Mouse (Mus musculus) brain, embryonic 14.5 days (tissue): Measurements from ENCODE around the gene Pnpla6. TPM values are rescaled to one million over a fixed set of nuclear protein-coding genes. Genes with fewer than 3 reads are reported as not detected.
A peak's percentile ranks its signal among the peaks of the same experiment; 100 is the strongest.
"Not testable (repeated sequence)": the region's sequence is repeated elsewhere in the genome, so short reads cannot be mapped to it uniquely, and the experiment has no call there.

ENCODE experiments used
- DNase-seq: peaks from one replicate; pipeline ENCODE4 v3.0.0-alpha.2; 2011; ENCODE audit warnings: low read depth
- CTCF ChIP-seq: fragments of 200-500 bp; IDR thresholded peaks from 2 replicates; pipeline ENCODE4 v1.5.1; 2012; ENCODE audit warnings: inconsistent platforms, mild to moderate bottlenecking, moderate library complexity, borderline replicate concordance; ENCODE audit not compliant: insufficient read depth, insufficient read length; ENCODE audit errors: extremely low read depth
- POLR2A ChIP-seq: fragments of 200-500 bp; IDR thresholded peaks from 2 replicates; pipeline ENCODE4 v1.6.1; 2012; ENCODE audit warnings: mild to moderate bottlenecking, inconsistent platforms, borderline replicate concordance; ENCODE audit not compliant: poor library complexity, insufficient read depth, insufficient read length, severe bottlenecking; ENCODE audit errors: extremely low read depth
- polyA plus RNA-seq: library from polyadenylated mRNA; depleted of rRNA; stranded (reverse); fragments of >200 nt; gene quantifications from 2 replicates; pipeline ENCODE4 v1.2.3, GENCODE M21; 2012; rRNA removed

Gene Pnpla6
- polyA plus RNA-seq, 1 experiment, result 54.9 TPM

- TF ChIP-seq POLR2A (no peak), CTCF (no peak)
- DNase-seq, result no peak
Measured at GRCm38 (mm10) chr8:3569784-3570183, 54.6 kb downstream of the Pnpla6 start.

- DNase-seq, result no peak
- TF ChIP-seq POLR2A (no peak), CTCF (no peak)
Measured at GRCm38 (mm10) chr8:3574546-3574945, 59.4 kb downstream of the Pnpla6 start.

DNA sequence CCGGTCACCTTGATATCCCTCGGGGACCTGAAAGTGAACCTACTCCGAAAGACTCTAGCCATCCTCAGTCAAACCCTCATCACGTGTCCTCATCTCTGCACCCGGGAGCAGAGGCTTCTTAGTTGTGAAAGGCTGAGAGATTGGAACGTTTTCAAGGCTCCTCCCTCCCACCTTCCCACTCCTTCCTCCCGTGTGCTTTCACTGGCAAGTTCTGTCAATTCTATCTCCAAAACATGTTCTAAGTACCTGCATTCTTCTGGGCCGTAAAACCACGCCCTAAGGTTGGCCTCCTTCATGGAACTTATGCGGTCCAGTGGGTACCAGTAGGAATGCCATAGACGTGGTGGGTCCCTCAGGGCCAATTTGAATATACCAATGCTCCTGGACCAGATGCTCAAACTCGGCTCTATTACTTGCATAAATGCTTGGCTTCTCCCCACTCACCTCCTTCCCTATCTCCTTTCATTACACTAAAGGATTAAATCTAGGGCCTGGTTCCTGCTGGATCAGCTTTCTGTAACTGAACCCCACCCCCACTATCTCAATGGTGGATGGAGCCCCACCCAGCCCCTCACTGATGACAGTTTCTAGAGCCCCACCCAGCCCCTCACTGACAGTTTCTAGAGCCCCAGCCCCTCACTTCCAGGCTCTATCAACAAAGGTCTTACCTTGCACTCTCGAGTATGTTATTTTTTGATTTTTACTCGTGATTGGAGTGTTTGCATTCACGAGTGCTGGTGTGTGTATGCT is 61.2 kb downstream of the Pnpla6 start:
- no peak for DNase-seq
- TF ChIP-seq POLR2A (no peak), CTCF (no peak)

- TF ChIP-seq POLR2A (no peak), CTCF (no peak)
- DNase-seq, result no peak
Measured at GRCm38 (mm10) chr8:3579390-3580364, 64.5 kb downstream of the Pnpla6 start.

DNA sequence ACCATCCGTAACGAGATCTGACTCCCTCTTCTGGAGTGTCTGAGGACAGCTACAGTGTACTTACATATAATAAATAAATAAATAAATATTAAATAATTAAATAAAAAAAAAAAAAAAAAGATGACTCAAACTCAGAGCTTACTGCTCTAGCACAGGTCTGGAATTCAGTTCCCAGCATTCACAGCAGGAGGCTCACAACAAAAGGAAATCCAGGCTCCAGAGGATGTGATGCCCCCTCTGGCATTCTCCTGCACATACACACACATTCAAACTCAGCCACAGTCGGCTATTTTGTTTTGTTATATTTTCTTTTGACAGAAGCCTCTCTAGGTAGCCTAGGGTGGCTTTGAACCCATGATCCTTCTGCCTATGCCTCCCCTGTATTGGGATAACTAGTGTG is 66.8 kb downstream of the Pnpla6 start:
- not testable (repeated sequence) for DNase-seq

DNA sequence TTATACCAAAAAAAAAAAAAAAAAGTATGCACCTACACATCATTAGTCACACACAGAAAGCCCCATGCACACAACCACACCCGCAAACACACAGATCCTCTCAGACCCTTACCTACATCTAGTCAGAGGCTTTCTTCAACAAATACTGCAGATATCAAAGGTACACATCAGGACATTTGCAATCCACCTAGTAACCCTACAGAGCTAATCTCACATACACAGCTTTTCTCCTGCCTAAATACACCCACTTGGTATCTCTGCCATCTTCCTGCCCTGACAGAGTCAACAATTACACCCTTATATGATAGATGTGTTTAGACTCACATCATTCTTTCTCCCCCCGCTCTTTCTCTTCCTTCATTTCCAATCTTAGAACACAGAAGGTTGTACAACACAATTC is 71.3 kb downstream of the Pnpla6 start:
- DNase-seq, result no peak
- no peak for TF ChIP-seq POLR2A

DNA sequence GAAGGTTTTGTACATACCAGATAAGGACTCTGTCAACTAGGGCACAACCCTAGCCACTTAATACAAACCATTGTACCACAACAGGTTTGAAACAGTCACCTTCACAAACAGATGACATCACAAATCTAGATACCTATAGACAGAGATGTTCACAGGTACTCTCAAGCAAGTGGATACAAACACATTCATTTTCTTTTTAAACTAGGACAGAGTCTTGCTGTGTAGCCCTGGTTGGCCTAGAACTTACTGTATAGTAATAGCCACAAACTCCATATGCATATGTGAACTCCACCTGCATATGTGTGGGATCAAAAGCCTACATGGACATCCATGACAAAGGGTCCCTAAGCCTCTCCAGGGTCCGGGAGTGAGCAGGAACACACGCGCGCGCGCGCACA is 71.8 kb downstream of the Pnpla6 start, which contains the start of gene Camsap3:
Gene Camsap3 (plus strand): TSS at position 301 of the 398 bp plus-strand sequence.
- no peak for DNase-seq
- TF ChIP-seq POLR2A, result no peak
- TF ChIP-seq CTCF, result no peak

- peak; percentile 83 for DNase-seq
- no peak for TF ChIP-seq CTCF
- peak; percentile 61 for TF ChIP-seq POLR2A
Measured at GRCm38 (mm10) chr8:3587391-3588257, 72.4 kb downstream of the Pnpla6 start.

DNA sequence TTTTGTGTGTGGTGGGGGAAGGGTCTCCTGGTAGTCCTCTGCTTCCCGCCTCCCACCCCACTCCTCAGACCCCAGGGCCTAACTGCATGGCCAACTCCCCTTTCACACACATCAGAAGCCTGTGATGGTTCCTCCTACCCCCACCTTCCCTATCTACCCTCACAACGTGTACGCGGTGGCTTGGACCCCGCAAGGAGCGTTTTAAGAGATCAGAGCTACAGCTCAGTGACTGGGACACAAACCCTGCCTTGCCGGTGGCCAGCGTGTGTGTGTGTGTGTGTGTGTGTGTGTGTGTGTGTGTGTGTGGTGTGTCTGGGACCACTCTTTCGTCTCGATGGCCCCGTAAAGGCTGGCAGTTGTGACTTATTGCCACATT is 73.1 kb downstream of the Pnpla6 start:
- peak; percentile 55 for DNase-seq
- TF ChIP-seq CTCF (no peak), POLR2A (no peak)

- TF ChIP-seq POLR2A (no peak), CTCF (no peak)
- DNase-seq, result peak; percentile 22
Measured at GRCm38 (mm10) chr8:3593470-3593869, 78.3 kb downstream of the Pnpla6 start.

Other genes with a start within 250 kb of the Pnpla6 start
- gene Insr, start 235.8 kb upstream of the Pnpla6 start, polyA plus RNA-seq, result 16.8 and 25.1 TPM in 2 replicates
- gene A430078G23Rik, start 162.0 kb upstream of the Pnpla6 start, polyA plus RNA-seq, result 0.07 and 0.19 TPM in 2 replicates
- 32.1 and 37.0 TPM in 2 replicates for gene Arhgef18, start 122.4 kb upstream of the Pnpla6 start, polyA plus RNA-seq
- 4.3 and 4.9 TPM in 2 replicates for gene Pex11g, start 47.7 kb upstream of the Pnpla6 start, polyA plus RNA-seq
- gene Tex45, start 44.5 kb upstream of the Pnpla6 start, polyA plus RNA-seq, result 0.37 and 0.49 TPM in 2 replicates
- gene Zfp358, start 22.2 kb upstream of the Pnpla6 start, polyA plus RNA-seq, result 154 and 176 TPM in 2 replicates
- 230 and 313 TPM in 2 replicates for gene Mcoln1, start 14.9 kb upstream of the Pnpla6 start, polyA plus RNA-seq
- 0.72 and 1.1 TPM in 2 replicates for gene C330021F23Rik, start 52.6 kb downstream of the Pnpla6 start, polyA plus RNA-seq
- gene Camsap3, start 71.9 kb downstream of the Pnpla6 start, polyA plus RNA-seq, result 58.4 and 86.3 TPM in 2 replicates
- gene Xab2, start 105.9 kb downstream of the Pnpla6 start, polyA plus RNA-seq, result 69.0 and 93.1 TPM in 2 replicates
- gene Pet100, start 106.2 kb downstream of the Pnpla6 start, polyA plus RNA-seq, result 36.1 and 41.5 TPM in 2 replicates
- 1.0 and 2.5 TPM in 2 replicates for gene Pcp2, start 110.2 kb downstream of the Pnpla6 start, polyA plus RNA-seq
- 117 and 254 TPM in 2 replicates for gene Stxbp2, start 115.6 kb downstream of the Pnpla6 start, polyA plus RNA-seq
- 0.34 and 0.52 TPM in 2 replicates for gene Retn, start 140.4 kb downstream of the Pnpla6 start, polyA plus RNA-seq
- 0.11 and 0.29 TPM in 2 replicates for gene Mcemp1, start 150.4 kb downstream of the Pnpla6 start, polyA plus RNA-seq
- 6.8 and 11.7 TPM in 2 replicates for gene Fcor, start 157.0 kb downstream of the Pnpla6 start, polyA plus RNA-seq
- gene Trappc5, start 160.9 kb downstream of the Pnpla6 start, polyA plus RNA-seq, result 57.5 and 60.9 TPM in 2 replicates
- gene Fcer2a, start 178.8 kb downstream of the Pnpla6 start, polyA plus RNA-seq, result not detected in 2 replicates
- gene Clec4g, start 205.3 kb downstream of the Pnpla6 start, polyA plus RNA-seq, result not detected in 2 replicates
- gene Cd209a, start 233.6 kb downstream of the Pnpla6 start, polyA plus RNA-seq, result 0.12 TPM in 1 of 2 replicates, not detected in the other